Mouse (Mus musculus) heart, embryonic 11.5 days (tissue): ENCODE measurements around the gene Gm10134. TPM values are rescaled to one million over a fixed set of nuclear protein-coding genes. Genes with fewer than 3 reads are reported as not detected.
A peak's percentile ranks its signal among the peaks of the same experiment; 100 is the strongest.
"Not testable (repeated sequence)": the region's sequence is repeated elsewhere in the genome, so short reads cannot be mapped to it uniquely, and the experiment has no call there.

ENCODE experiments used
- ATAC-seq: fragments of 200-750 bp; cut with Nextera tagmentation; replicated peaks from 2 replicates; pipeline ENCODE4 v1.8.0; 2017; ENCODE audit warnings: moderate library complexity; ENCODE audit not compliant: insufficient number of reproducible peaks, low FRiP score, low TSS enrichment
- H3K27ac ChIP-seq: fragments of 300-500 bp; sonication (generic); 2 replicates; pipeline ENCODE4 v1.5.1; 2014; ENCODE audit warnings: mild to moderate bottlenecking, low read depth, low read length
- H3K27me3 ChIP-seq: fragments of 300-500 bp; sonication (generic); 2 replicates; pipeline ENCODE4 v1.6.1; 2014; ENCODE audit warnings: mild to moderate bottlenecking, low read length, mixed read lengths; ENCODE audit not compliant: control insufficient read depth, insufficient read depth
- H3K36me3 ChIP-seq: fragments of 300-500 bp; sonication (generic); 2 replicates; pipeline ENCODE4 v1.6.1; 2014; ENCODE audit warnings: mild to moderate bottlenecking, low read length, moderate library complexity, mixed read lengths; ENCODE audit not compliant: control insufficient read depth, insufficient read depth
- H3K4me1 ChIP-seq: fragments of 300-500 bp; sonication (generic); 2 replicates; pipeline ENCODE4 v1.6.1; 2014; ENCODE audit warnings: low read length; ENCODE audit not compliant: control insufficient read depth, insufficient read depth
- H3K4me2 ChIP-seq: fragments of 300-500 bp; sonication (generic); 2 replicates; pipeline ENCODE4 v1.6.1; 2014; ENCODE audit warnings: mild to moderate bottlenecking, moderate library complexity
- H3K4me3 ChIP-seq: fragments of 300-500 bp; sonication (generic); 2 replicates; pipeline ENCODE4 v1.5.1; 2014; ENCODE audit warnings: low read depth, low read length
- H3K9ac ChIP-seq: fragments of 300-500 bp; sonication (generic); 2 replicates; pipeline ENCODE4 v1.6.1; 2014; ENCODE audit warnings: mild to moderate bottlenecking, low read depth, low read length, moderate library complexity
- H3K9me3 ChIP-seq: fragments of 300-500 bp; sonication (generic); replicated peaks from 2 replicates; pipeline ENCODE4 v1.6.1; 2016; ENCODE audit warnings: low read length; ENCODE audit not compliant: control insufficient read depth
- WGBS: fragments of 180-500 bp; shearing (Covaris S2); extraction: QIAGEN DNeasy Blood & Tissue Kit; methylation state at CpG from one replicate; pipeline ENCODE4 v1.1.7; 2014; ENCODE audit not compliant: insufficient replicate concordance; 5-methylcytosine and 5-hydroxymethylcytosine counted together
- polyA plus RNA-seq: library from polyadenylated mRNA; unstranded; fragments of >200 nt; fragmentation: Nextera tagmentation; extraction: Ambion mirVana; gene quantifications from 2 replicates; pipeline ENCODE4 v1.2.1, GENCODE M21; 2014

Gene Gm10134
- polyA plus RNA-seq, 1 experiment from 2014 or later = not detected

DNA sequence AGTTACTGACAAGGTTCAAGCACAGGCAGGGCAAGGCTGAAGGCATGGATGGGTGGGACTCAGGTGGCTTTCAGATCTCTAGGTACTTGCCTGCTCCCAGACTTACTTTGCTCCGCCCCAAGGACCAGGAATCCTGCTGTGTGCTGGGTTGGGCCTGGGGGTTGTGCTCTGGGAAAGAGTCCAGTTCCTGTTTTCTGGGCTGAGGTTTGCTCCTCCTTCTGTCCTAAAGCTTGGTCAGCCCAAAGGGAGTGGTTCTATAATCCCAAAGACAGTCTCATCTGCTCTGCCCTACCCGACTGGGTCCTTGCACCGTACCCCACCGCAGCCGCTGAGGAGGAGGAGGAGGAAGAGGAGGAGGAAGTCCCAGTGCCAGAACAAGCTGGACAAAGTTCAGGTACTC is 9.2 kb upstream of the Gm10134 start, which contains the start of gene Gbgt1:
TSS of gene Gbgt1 (plus strand) at position 221 of the 400 bp plus-strand sequence.
- no peaks in the 10 kb centered on the region for H3K27me3 ChIP-seq
- WGBS = 76% methylated on average over 5 of the region's 5 CpGs
- no peak within 1 kb of the TSS for H3K4me2 ChIP-seq
- no peak within 1 kb of the TSS for H3K4me3 ChIP-seq
- H3K9ac ChIP-seq = no peak within 1 kb of the TSS
- no peak within 1 kb of the TSS for H3K27ac ChIP-seq
- no peak for ATAC-seq
- H3K36me3 ChIP-seq = no peaks in the 10 kb centered on the region
- no peaks in the 10 kb centered on the region for H3K4me1 ChIP-seq
- no peaks in the 10 kb centered on the region for H3K9me3 ChIP-seq

GRCm38 (mm10) chr2:28497561-28497960 is 8.3 kb upstream of the Gm10134 start:
- H3K36me3 ChIP-seq = no peaks in the 10 kb centered on the region
- H3K4me3 ChIP-seq = no peak overlapping the region
- H3K9me3 ChIP-seq = no peaks in the 10 kb centered on the region
- H3K4me1 ChIP-seq = no peaks in the 10 kb centered on the region
- no peak for ATAC-seq
- H3K27me3 ChIP-seq = no peaks in the 10 kb centered on the region
- no peak overlapping the region for H3K4me2 ChIP-seq
- H3K27ac ChIP-seq = no peak overlapping the region
- WGBS = 84% methylated on average over 5 of the region's 5 CpGs
- no peak overlapping the region for H3K9ac ChIP-seq

DNA sequence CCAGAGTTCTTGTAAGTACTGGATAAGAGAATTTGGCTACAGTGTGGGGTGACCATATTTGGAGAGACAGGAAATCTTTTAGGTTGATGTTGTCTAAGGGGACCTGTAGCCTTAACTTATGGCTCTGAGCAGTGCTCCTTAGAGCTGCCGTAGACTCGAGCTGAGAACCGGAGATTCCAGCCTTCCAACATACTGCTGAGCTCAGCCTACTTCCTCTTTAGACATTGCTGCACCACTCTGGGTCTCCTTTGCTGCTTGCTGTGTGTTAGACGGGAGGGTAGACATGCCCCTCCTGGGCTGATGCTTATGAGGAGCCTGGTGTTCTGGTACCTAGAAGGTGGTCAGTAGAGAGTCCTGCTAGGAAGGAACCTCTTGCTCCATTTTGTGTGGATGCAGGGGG is 7.5 kb upstream of the Gm10134 start:
- ATAC-seq = no peak
- Histone ChIP-seq H3K4me3 (no peak overlapping the region), H3K4me1 (no peaks in the 10 kb centered on the region), H3K9ac (no peak overlapping the region), H3K4me2 (no peak overlapping the region), H3K36me3 (no peaks in the 10 kb centered on the region), H3K9me3 (no peaks in the 10 kb centered on the region), H3K27me3 (no peaks in the 10 kb centered on the region), H3K27ac (no peak overlapping the region)
- WGBS = 53% methylated on average over 4 of the region's 4 CpGs

DNA sequence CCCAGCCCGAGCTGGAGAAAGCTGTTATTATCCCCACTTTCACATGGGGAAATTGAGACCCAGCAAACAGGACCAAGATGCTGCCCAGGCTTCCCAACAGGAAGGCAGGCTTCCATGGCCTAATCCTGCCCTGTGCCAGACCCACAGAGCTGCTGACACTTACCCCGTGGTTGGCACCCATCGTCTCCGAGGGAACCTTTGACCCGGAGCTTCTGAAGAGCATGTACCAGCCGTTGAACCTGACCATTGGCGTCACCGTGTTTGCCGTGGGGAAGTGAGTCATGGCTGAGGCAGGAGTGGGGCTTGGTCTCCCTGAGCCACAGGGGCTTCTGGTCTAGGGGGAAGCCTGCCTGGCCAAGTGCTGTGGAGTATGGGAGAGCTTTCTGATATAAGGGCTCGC is 2.9 kb upstream of the Gm10134 start:
- Histone ChIP-seq H3K27me3 (no peaks in the 10 kb centered on the region), H3K36me3 (no peaks in the 10 kb centered on the region), H3K9me3 (no peaks in the 10 kb centered on the region), H3K4me1 (no peaks in the 10 kb centered on the region), H3K4me3 (no peak overlapping the region), H3K4me2 (no peak overlapping the region), H3K27ac (no peak overlapping the region), H3K9ac (no peak overlapping the region)
- no peak for ATAC-seq
- WGBS = 80% methylated on average over 10 of the region's 10 CpGs

GRCm38 (mm10) chr2:28504676-28505075 is 1.2 kb upstream of the Gm10134 start:
- Histone ChIP-seq H3K9ac (no peak overlapping the region), H3K4me1 (no peaks in the 10 kb centered on the region), H3K9me3 (no peaks in the 10 kb centered on the region), H3K36me3 (no peaks in the 10 kb centered on the region), H3K27ac (no peak overlapping the region), H3K27me3 (no peaks in the 10 kb centered on the region), H3K4me3 (no peak overlapping the region), H3K4me2 (no peak overlapping the region)
- no peak for ATAC-seq
- 84% methylated on average over 13 of the region's 13 CpGs for WGBS

DNA sequence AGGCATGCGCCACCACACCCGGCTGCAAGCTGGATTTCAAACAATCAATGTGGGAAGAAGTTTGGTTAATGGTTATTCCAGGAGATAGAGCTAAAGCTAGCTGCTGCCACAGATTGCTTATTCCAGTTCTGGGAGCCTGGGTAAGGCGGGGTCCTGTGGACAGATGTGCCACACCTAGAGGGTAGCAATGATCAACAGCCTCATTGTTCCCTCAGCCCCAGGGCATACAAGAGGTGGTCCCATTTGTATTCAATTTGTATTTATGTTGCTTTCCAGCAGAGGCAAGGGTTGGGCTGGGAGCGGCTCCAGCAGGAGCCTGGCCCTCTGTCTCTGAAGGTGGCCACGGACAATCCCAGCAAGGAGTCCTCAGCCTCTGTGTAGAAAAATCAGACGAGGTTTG is 396 bp downstream of the Gm10134 start:
- H3K4me2 ChIP-seq = no peak overlapping the region
- no peak for ATAC-seq
- no peaks in the 10 kb centered on the region for H3K4me1 ChIP-seq
- H3K36me3 ChIP-seq = no peaks in the 10 kb centered on the region
- H3K9ac ChIP-seq = no peak overlapping the region
- no peak overlapping the region for H3K27ac ChIP-seq
- no peak overlapping the region for H3K4me3 ChIP-seq
- WGBS = 77% methylated on average over 6 of the region's 6 CpGs
- H3K27me3 ChIP-seq = 0 out of 2 replicates have a peak, but pooled peaks cover 6% of the 10 kb centered on the region
- H3K9me3 ChIP-seq = no peaks in the 10 kb centered on the region

- H3K4me2 ChIP-seq, ATAC-seq, H3K36me3 ChIP-seq, H3K27ac ChIP-seq, H3K9me3 ChIP-seq, H3K9ac ChIP-seq, H3K4me3 ChIP-seq: not testable (repeated sequence)
- peaks cover 11% of the 10 kb centered on the region; the same call in 1 of the 2 replicates for H3K4me1 ChIP-seq
- WGBS = 48% methylated on average over 5 of the region's 5 CpGs
- H3K27me3 ChIP-seq = peaks cover 14% of the 10 kb centered on the region; the same call in 1 of the 2 replicates
Observed at GRCm38 (mm10) chr2:28511600-28511999, 5.7 kb downstream of the Gm10134 start.

GRCm38 (mm10) chr2:28512798-28513401 is 7.0 kb downstream of the Gm10134 start, which contains the start of gene Ralgds:
Gene Ralgds (plus strand): TSS chr2:28513125.
- H3K27ac ChIP-seq = no peak within 1 kb of the TSS
- peak within 1 kb of the TSS; percentile 99 for H3K4me2 ChIP-seq
- under 1% methylated on average over 45 of the region's 71 CpGs for WGBS

More at GRCm38 (mm10) chr2:28512798-28513401, 7.0 kb downstream of the Gm10134 start, which contains the start of gene Ralgds:
- H3K9me3 ChIP-seq = no peaks in the 10 kb centered on the region
- peak within 1 kb of the TSS; percentile 70 for H3K4me3 ChIP-seq
- peaks cover 14% of the 10 kb centered on the region for H3K4me1 ChIP-seq
- H3K27me3 ChIP-seq = peaks cover 14% of the 10 kb centered on the region; the same call in 1 of the 2 replicates
- peak; percentile 70 for ATAC-seq
- peak within 1 kb of the TSS; percentile 83 for H3K9ac ChIP-seq
- no peaks in the 10 kb centered on the region for H3K36me3 ChIP-seq
